Mouse (Mus musculus) stomach, postnatal 0 days (tissue): Measurements from ENCODE around the gene Cryaa. TPM values are rescaled to one million over a fixed set of nuclear protein-coding genes. Genes with fewer than 3 reads are reported as not detected.
"Not testable (repeated sequence)": the region's sequence is repeated elsewhere in the genome, so short reads cannot be mapped to it uniquely, and the experiment has no call there.

Experiments used
- ATAC-seq: fragments of 200-750 bp; cut with Nextera tagmentation; 2 replicates; pipeline ENCODE4 v1.8.0; 2017; ENCODE audit not compliant: low FRiP score, low TSS enrichment
- DNase-seq: peaks from one replicate; pipeline ENCODE4 v3.0.0-alpha.2; 2016; ENCODE audit warnings: low spot score
- H3K27ac ChIP-seq: fragments of 300-500 bp; sonication (generic); replicated peaks from 2 replicates; pipeline ENCODE4 v1.5.1; 2014; ENCODE audit warnings: mild to moderate bottlenecking, control low read depth
- H3K27me3 ChIP-seq: fragments of 300-500 bp; sonication (generic); 2 replicates; pipeline ENCODE4 v1.6.1; 2014; ENCODE audit warnings: low read length; ENCODE audit not compliant: control insufficient read depth, insufficient read depth
- H3K36me3 ChIP-seq: fragments of 300-500 bp; sonication (generic); 2 replicates; pipeline ENCODE4 v1.6.1; 2014; ENCODE audit warnings: low read length, mixed read lengths; ENCODE audit not compliant: control insufficient read depth, insufficient read depth
- H3K4me1 ChIP-seq: fragments of 300-500 bp; sonication (generic); replicated peaks from 2 replicates; pipeline ENCODE4 v1.6.1; 2014; ENCODE audit warnings: antibody characterized with exemption; ENCODE audit not compliant: control insufficient read depth, insufficient read depth
- H3K4me2 ChIP-seq: fragments of 300-500 bp; sonication (generic); replicated peaks from 2 replicates; pipeline ENCODE4 v1.6.1; 2014; ENCODE audit warnings: low read depth, mild to moderate bottlenecking, control low read depth, moderate library complexity
- H3K4me3 ChIP-seq: fragments of 300-500 bp; sonication (generic); 2 replicates; pipeline ENCODE4 v1.5.1; 2014; ENCODE audit warnings: low read depth, low read length, control low read depth
- H3K9ac ChIP-seq: fragments of 300-500 bp; sonication (generic); 2 replicates; pipeline ENCODE4 v1.6.1; 2014; ENCODE audit warnings: mild to moderate bottlenecking, low read length, control low read depth, mixed read lengths
- H3K9me3 ChIP-seq: fragments of 300-500 bp; sonication (generic); 2 replicates; pipeline ENCODE4 v1.6.1; 2016; ENCODE audit warnings: low read length; ENCODE audit not compliant: control insufficient read depth
- CTCF ChIP-seq: IDR thresholded peaks from 2 replicates; pipeline ENCODE4 v1.5.1; 2016; ENCODE audit warnings: antibody characterized with exemption, low read depth, mild to moderate bottlenecking, moderate library complexity
- EP300 ChIP-seq: optimal IDR thresholded peaks from 2 replicates; pipeline ENCODE3; 2016; ENCODE audit warnings: antibody characterized with exemption
- WGBS: fragments of 180-500 bp; shearing (Covaris S2); extraction: QIAGEN DNeasy Blood & Tissue Kit; methylation state at CpG from one replicate; pipeline ENCODE4 v1.1.7; 2014; 5-methylcytosine and 5-hydroxymethylcytosine counted together
- polyA plus RNA-seq: library from polyadenylated mRNA; unstranded; fragments of >200 nt; fragmentation: Nextera tagmentation; extraction: Ambion mirVana; gene quantifications from 2 replicates; pipeline ENCODE4 v1.2.1, GENCODE M21; 2015

The Cryaa gene
- polyA plus RNA-seq, 1 experiment from 2014 or later: 0.12 TPM

GRCm38 (mm10) chr17:31693330-31694022, 15.9 kb downstream of the Cryaa start:
- Histone ChIP-seq H3K27ac (0 out of 2 replicates have a peak overlapping the region, but pooled peaks have one; percentile 18), H3K36me3 (no peaks in the 10 kb centered on the region), H3K27me3 (no peaks in the 10 kb centered on the region), H3K4me2 (peak overlapping the region; percentile 29; the same call in 1 of the 2 replicates), H3K4me1 (peaks cover 3% of the 10 kb centered on the region; the same call in 1 of the 2 replicates), H3K9ac (0 out of 2 replicates have a peak overlapping the region, but pooled peaks have one; percentile 23), H3K9me3 (no peaks in the 10 kb centered on the region), H3K4me3 (no peak overlapping the region)
- peak; percentile 86 for DNase-seq
- ATAC-seq: peak; percentile 81
- WGBS: 5% methylated on average over 20 of the region's 20 CpGs
- TF ChIP-seq CTCF (peak; percentile 95), EP300 (peak; percentile 71)

GRCm38 (mm10) chr17:31694023-31694376, 16.4 kb downstream of the Cryaa start:
- Histone ChIP-seq H3K36me3 (no peaks in the 10 kb centered on the region), H3K27me3 (no peaks in the 10 kb centered on the region), H3K4me2 (no peak overlapping the region), H3K4me1 (peaks cover 3% of the 10 kb centered on the region; the same call in 1 of the 2 replicates), H3K27ac (0 out of 2 replicates have a peak overlapping the region, but pooled peaks have one; percentile 18), H3K9me3 (no peaks in the 10 kb centered on the region), H3K4me3 (no peak overlapping the region), H3K9ac (no peak overlapping the region)
- no peak for DNase-seq
- TF ChIP-seq EP300: no peak
- no peak for TF ChIP-seq CTCF
- ATAC-seq: peak; percentile 7; the same call in 1 of the 2 replicates
- WGBS: 65% methylated on average over 7 of the region's 7 CpGs

- H3K4me3 ChIP-seq: no peak overlapping the region
- TF ChIP-seq CTCF: no peak
- TF ChIP-seq EP300: no peak
- H3K27me3 ChIP-seq: no peaks in the 10 kb centered on the region
- peaks cover 3% of the 10 kb centered on the region; the same call in 1 of the 2 replicates for H3K4me1 ChIP-seq
- no peak for DNase-seq
- 78% methylated on average over 1 of the region's 1 CpGs for WGBS
- no peak overlapping the region for H3K27ac ChIP-seq
- no peaks in the 10 kb centered on the region for H3K36me3 ChIP-seq
- no peak overlapping the region for H3K9ac ChIP-seq
- H3K4me2 ChIP-seq: no peak overlapping the region
- ATAC-seq: no peak
- no peaks in the 10 kb centered on the region for H3K9me3 ChIP-seq
Observed at GRCm38 (mm10) chr17:31694949-31695348, 17.3 kb downstream of the Cryaa start.

GRCm38 (mm10) chr17:31695356-31695755, 17.7 kb downstream of the Cryaa start:
- not testable (repeated sequence) for H3K9ac ChIP-seq, H3K27ac ChIP-seq, DNase-seq, H3K4me3 ChIP-seq, H3K9me3 ChIP-seq, H3K27me3 ChIP-seq, H3K36me3 ChIP-seq, H3K4me1 ChIP-seq, H3K4me2 ChIP-seq, ATAC-seq
- 85% methylated on average over 6 of the region's 7 CpGs for WGBS

- Histone ChIP-seq H3K4me2 (no peak overlapping the region), H3K4me3 (no peak overlapping the region), H3K27ac (no peak overlapping the region), H3K9me3 (no peaks in the 10 kb centered on the region), H3K9ac (no peak overlapping the region), H3K36me3 (no peaks in the 10 kb centered on the region), H3K4me1 (peaks cover 3% of the 10 kb centered on the region; the same call in 1 of the 2 replicates), H3K27me3 (no peaks in the 10 kb centered on the region)
- WGBS: 70% methylated on average over 11 of the region's 11 CpGs
- no peak for TF ChIP-seq EP300
- TF ChIP-seq CTCF: no peak
- no peak for DNase-seq
- ATAC-seq: no peak
Observed at GRCm38 (mm10) chr17:31698347-31698746, 20.7 kb downstream of the Cryaa start.

GRCm38 (mm10) chr17:31703276-31703980, 25.8 kb downstream of the Cryaa start:
- 57% methylated on average over 6 of the region's 6 CpGs for WGBS
- no peak for TF ChIP-seq EP300
- TF ChIP-seq CTCF: no peak
- no peak for ATAC-seq
- H3K36me3 ChIP-seq: no peaks in the 10 kb centered on the region
- no peaks in the 10 kb centered on the region for H3K4me1 ChIP-seq
- H3K27ac ChIP-seq: no peak overlapping the region
- no peaks in the 10 kb centered on the region for H3K27me3 ChIP-seq
- H3K9me3 ChIP-seq: no peaks in the 10 kb centered on the region
- no peak overlapping the region for H3K9ac ChIP-seq
- H3K4me3 ChIP-seq: no peak overlapping the region
- H3K4me2 ChIP-seq: no peak overlapping the region
- no peak for DNase-seq
